Mouse (Mus musculus): ENCODE data around the gene Tbx6.

Gene Tbx6

DNA sequence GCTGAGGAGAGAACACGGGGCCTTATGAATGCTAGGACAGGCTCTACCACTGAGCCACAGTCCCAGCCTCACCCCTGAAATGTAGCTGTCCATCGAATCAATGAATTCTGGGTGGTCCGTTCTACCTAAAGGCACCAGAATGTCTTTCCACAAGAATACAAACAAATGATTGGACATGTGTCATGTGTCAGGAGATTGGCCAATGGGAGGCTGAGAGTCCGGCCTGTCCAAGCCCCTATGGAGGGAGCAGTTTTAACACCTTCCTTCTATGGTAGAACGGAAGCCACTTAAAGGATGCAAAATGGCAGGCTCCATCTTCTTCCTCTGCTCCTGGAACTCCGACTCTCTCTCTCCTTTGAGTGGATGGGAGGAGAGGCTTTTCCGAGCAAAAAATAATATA lies 36.3 kb downstream of the Tbx6 start:
- DNase-seq (ENCODE audit: low spot score): no peak

DNA sequence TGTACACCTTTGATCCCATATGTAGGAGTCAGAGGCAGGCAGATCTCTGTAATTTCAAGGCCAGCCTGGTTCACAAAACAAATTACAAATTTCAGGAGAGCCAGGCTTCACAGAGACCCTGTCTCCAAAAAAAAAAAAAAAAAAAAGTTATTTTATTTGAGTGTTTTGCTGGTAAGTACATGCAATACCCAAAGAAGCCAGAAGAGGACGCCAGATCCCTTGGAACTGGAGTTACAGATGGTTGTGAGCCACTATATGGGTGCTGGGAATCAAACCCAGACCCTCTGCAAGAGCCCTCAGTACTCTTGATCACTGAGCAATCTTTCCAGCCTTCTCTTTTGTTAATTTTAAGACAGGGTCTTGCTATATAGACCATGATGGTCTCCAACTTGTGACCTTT lies 37.5 kb downstream of the Tbx6 start:
- no peak for DNase-seq (ENCODE audit: low spot score)

DNA sequence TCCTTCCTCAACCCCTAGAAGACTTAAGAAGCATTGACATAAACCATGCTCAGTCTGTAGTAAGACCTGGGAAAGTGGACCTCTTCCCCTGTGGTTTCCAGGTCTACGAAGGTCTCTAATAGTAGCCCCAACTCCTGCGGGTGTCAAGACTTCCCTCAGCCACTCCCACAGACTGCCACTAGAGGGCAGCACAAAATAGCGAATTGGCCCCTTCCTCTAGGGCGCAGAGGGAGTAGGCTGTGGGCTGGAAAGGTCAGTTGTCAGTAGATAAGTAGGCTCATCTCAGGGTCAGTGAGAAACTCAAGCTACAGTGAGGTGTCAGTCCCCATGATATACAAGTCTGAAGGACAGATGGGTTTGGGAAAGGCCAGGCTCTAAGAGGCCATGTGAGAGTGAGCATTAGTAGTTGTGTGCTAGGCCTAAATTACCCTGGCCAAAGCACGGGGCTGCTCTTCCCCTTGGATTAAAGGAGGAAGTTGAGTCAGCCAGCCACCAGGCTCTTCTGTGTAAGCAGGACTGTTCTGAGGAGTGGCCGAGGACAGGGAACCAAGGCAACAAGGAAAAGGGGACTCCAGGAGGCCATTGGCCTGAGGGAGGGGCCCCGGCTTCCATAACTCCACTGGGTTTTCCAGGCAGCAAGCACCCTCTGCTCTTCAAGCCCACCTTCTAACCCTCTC lies 40.7 kb downstream of the Tbx6 start:
- DNase-seq (ENCODE audit: low spot score): peak; percentile 78

DNA sequence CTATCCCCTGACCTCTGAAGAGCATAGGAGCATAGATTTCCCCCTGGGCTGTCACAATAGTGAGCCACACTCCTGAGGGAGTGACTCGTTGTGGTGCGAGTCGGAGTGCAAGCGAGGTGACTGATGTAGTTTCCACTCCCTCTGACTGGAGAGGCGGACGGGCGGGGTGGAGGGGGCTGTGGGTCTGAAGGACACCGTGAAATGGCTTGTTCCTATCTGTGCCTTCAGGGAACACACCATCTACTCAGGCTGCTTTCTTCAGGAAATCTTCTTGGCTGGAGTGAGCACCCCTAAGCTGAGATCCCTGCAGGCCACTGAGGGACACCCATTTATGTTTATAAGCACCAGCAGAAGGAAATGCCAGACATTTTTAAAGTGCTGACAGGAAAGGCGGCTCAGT lies 41.5 kb downstream of the Tbx6 start:
- DNase-seq (ENCODE audit: low spot score): no peak

DNA sequence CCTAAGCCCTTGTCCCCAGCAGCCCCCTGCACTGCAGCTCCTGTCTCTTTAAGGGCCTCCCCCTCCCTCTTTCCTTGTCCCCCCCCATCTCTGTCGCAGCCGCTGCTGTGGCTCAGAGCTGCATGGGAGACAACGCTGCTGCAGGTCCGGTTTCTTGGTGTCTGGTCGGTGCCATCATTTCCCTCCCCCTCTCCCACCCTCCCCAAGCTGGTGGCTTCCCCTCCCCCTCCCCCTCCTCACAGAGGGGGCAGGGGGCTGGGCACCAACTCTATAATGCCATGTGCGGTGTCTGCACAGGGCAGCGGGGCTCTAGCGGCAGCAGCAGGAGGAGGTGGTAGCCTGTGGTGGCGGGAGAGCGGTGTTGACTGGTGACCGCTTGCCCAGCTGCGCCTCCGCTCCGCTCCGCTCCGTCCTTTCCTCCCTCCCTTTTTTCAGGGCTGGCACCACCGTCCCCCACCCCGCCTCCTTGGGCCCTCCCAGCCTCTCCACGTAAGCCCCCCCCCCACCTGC lies 42.0 kb downstream of the Tbx6 start:
- DNase-seq (ENCODE audit: low spot score): no peak

DNA sequence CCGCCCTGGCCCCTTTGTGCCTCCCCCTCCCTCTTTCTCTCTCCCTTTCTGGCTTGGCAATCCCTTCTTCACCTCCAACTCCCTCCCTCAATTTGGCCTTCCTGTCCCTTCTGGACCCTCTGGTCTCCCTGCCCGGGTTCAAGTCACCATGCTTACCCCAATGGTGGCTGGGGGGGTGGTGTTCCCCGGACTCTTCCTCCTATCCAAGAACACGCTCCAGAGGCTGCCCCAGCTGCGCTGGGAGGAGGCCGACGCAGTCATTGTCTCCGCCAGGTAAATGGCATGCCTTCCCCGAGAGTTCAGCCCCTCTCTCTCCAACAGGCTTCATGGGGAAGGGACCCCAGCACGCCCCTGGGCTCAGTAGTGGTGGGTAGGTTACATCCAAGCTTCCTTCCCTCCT lies 42.7 kb downstream of the Tbx6 start:
- no peak for DNase-seq (ENCODE audit: low spot score)

DNA sequence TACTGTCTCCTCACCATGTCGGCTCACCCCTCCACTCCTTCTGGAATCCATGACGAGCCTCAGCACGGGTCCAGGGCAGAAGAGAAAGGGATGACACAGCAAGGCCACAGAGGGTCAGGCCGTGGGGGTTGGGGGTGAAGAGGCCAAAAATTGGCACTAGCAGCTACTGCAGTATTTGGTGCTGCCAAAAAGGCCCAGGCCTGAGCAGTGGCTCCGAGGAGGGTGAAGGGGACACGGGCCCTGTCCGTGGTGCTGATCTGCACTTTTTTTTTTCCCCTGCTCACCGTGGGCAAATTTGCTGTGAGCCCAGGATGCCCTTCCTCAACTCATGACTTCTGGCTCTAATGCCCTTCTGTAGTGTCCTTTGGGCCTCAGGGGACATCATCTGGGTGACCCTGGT lies 44.1 kb downstream of the Tbx6 start:
- no peak for DNase-seq (ENCODE audit: low spot score)

DNA sequence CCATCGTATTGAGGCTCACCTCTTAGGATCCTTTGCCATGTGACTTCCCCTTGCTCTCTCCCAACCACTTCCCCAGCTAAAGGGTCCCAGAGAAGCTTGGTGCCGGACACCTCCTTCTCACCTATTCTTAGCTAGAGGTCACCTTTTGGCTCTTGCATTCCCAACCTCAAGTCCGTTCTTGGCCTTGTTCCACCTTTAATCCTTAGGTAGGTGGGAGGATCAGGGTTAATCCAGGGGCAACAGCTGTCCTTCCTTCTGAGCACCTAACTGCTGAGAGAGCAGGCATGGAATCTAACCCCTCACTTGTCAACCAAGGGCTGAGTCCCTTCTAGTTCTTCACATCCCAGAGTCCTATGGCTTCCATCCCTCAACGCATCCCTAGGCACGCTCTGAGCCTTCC lies 44.7 kb downstream of the Tbx6 start:
- no peak for DNase-seq (ENCODE audit: low spot score)

DNA sequence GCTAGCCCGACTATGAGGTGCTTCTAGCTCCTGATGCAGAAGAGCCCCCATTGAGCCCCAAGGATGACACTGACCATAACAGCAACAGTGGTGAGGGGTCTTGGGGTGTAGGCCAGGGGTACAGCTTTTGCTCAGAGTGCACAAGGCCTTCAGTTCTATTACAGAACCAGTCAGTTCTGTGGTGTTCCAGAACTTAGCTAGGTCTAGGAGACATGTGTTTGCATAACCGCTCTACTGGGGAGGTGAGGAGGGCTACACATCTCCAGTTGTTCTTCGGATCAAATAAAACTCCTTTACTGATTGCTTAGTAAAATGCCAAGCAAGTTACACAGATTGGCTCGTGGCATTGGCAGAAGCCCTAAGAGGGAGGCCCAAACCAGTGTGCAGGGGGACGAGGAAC lies 50.3 kb downstream of the Tbx6 start, which contains the start of gene 4930451I11Rik:
4930451I11Rik (minus strand) TSS at position 101 of the 400 bp plus-strand sequence.
- no peak for DNase-seq (ENCODE audit: low spot score)

DNA sequence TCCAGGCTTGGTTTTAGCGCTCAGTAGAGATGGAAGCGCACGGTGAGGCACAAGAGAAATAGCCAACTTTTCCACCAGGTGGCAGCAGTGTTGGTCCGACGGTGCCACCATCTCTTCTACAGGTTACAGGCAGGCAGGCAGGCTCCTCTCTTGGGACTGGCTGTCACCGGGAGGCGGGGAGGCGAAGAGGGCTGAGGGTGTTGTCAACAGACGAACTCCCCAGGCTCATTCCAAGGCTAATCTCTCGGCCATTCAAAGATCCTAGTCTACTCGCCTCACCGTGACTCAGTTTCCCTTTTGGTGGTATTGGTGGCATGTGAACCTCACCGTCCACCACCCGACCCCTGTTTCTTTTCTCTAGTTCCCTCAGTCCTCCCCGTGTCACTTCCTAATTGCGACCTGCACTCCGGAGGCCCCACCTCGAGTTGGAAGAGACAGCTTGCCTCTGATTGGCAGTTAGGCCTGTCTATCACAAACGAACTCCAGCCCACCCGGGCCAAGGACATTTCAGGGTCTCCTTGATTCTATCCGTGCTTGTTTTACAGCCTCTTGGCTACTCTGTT lies 50.8 kb downstream of the Tbx6 start:
- peak; percentile 64 for DNase-seq (ENCODE audit: low spot score)

DNA sequence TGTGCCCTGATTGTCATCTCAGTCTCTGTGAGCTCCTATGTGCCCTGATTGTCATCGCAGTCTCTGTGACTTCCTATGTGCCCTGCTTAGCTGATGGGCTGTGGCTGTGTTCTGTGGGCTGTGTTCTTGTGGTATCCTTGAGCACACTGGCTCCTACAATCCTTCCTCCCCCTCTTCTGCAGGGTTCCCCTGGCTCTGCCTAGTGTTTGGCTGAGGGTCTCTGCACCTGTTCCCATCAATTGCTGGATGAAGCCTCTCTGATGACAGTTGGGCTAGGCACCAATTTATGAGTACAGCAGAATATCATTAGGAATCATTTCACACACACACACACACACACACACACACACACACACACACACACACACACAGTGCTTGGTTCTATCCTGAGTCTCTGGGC lies 52.0 kb downstream of the Tbx6 start:
- DNase-seq (ENCODE audit: low spot score): no peak

Data from ovary, postnatal 14 days (tissue).